Mouse (Mus musculus) embryo, embryonic 11.5 days (tissue): ENCODE measurements around the gene Csf2.
A peak's percentile ranks its signal among the peaks of the same experiment; 100 is the strongest.
"Not testable (repeated sequence)": the region's sequence is repeated elsewhere in the genome, so short reads cannot be mapped to it uniquely, and the experiment has no call there.

Source experiments
- DNase-seq: peaks from one replicate; pipeline ENCODE4 v3.0.0-alpha.2; 2012; ENCODE audit warnings: low read depth, low spot score

The Csf2 gene

DNA sequence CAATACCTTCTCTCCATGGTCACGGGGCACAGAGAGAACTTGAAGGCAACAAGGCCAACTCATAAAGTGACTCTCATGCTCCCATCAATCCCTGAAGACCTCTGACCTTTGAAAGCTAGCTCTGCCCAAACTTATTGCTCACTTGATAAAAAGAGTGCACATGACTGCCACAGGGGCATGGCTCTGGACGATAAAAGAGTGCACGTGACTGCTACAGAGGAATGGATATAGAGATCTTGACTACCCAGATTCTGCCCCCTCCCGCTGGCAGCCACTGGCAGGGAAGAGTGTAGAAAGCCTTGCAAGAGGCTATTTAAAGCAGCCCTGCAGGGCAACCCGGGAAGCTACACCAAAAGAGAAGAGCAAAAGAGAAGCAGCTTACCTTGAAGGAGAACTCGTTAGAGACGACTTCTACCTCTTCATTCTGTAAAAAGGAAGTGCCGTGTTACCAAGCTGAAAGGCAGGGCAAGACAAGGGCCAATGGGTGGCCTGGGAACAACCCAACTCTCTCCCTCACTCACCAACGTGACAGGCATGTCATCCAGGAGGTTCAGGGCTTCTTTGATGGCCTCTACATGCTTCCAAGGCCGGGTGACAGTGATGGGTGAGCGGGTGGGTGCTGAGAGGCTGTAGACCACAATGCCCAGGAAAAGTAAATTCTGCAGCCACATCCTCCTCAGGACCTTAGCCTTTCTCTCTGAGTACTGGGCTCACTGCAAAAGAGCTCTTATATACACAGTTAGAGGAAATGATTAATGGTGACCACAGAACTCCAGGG is at the start of gene Csf2:
Gene Csf2, minus strand, starts transcription at position 728 of the 778 bp plus-strand sequence.
- no peak for DNase-seq

DNA sequence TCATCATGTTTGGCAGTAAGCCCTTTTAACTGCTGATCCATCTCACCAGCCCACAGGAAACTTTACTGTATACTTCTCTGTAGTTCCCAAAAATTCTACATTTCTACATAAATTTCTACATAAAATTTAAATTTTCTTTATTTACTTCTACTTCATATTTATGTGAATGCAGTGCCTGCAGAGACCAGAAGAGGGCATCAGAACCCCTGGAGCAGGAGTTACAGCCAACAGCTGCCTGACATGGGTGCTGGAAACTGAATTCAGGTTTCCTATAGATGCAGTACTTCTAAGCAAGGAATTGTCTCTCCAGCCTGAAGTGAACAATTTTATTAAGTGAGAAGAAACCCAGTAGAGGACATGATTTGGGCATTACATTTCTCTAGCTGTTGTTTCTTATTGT is 49.3 kb upstream of the Csf2 start:
- DNase-seq = no peak

DNA sequence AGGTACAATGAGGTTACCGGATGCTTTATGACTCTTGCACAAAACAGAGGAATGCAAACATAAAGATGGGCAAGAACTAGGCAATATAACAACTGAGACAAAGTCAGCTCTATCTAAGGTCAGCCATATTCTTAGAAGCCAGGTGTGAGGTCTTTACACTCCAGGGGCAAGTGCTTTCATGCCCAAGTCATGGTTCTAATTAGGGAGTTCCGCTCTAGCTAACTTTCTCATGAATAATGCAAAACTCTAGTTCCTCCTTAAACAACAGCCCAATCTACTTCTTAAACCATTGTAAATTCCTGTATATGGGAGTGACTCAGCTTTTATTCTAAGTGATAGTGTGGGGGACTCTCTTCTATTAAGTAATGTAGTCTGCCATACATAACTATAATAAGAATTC is 48.0 kb upstream of the Csf2 start:
- not testable (repeated sequence) for DNase-seq

DNA sequence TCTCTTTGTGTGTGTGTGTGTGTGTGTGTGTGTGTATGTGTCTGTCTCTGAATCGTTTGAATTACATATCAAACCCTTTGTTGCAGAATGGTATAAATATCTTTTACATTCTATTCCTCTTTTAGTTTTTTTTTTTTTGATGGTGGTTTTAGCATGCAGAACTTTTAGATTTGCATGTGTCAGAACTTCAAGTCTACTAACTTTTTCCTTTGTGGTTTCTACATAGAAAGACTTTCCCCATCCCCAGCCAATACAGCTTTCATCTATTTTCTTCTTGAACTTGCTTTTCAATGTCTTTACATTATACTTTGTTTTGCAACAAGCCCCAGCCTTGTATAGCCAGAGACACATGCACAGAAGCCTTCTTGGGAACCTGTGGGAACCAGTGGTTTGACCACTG is 47.3 kb upstream of the Csf2 start:
- no peak for DNase-seq

DNA sequence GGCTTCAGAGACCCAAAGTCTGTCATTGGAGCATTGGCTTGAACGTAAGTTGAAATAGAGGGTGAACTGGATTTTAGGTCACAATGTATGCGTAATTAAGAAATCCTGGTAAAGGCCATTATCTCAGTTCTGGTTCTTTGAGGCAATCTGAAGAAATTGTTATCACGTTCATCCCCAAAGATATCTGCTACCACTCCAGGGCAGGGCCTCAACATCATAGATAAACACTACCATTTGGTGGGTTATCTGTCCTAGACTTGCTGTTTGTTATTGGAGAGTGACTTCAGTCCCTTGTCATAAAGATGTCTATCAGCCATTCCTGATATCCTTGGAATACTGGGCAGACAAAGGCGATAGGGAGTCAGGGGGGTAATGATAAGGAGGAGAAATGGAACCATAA is 46.5 kb upstream of the Csf2 start:
- no peak for DNase-seq

DNA sequence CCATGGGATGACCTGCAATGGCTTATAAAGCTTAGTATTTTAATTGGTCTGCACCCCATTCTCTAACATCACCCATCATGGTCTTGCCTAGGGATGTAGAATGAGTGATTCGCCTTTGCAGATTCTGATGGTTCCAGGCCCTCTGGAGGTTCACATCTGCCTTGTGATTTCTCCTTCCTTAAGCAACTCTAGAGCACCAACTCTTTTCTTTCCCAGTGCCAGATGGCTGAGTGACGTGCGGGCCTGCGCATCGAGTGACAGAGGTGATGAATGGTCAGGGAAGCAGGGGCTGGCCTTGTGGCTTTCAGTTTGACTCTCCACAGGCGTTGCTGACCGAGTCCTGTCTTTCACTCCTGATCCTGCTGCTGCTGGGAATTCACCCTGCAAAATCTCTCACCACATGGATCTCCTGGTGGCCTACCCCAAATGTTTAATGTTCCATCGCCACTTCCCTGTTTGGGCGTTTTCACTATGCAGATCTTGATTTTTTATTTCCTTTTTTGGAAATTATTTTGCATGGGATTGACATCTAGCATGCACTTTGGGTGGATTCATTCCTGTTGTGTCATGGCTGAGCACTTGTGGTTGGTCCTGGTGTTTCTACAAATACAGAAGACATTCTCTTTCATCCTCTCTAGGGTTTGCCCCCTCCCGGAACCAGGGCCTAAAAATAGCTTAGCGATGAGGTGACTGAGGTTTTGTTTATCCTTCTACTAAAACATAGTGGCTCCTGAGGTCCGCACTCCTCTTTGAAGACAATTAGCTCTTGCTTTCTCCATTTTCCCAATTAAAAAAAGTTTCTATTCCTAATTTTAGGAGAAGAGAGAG is 44.7 kb upstream of the Csf2 start:
- DNase-seq = no peak

DNA sequence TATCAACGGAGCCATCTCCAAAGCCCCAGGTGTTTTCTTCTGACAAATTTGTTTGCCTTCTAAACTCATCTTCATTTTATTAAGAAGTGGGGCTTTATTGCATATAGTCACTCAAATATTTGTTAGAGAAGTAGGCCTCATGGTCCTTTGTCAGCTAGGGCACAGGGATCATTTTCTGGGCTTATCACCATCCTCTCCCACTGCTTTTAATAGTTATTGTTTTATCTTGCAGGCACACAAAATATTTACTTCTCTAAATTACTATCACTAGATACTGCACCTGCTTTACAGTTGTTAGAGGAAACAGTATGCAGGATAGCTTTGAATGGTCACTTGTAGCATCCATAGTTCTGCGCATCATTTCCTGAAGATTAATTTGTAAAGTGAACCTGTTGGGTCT is 42.7 kb upstream of the Csf2 start:
- no peak for DNase-seq

DNA sequence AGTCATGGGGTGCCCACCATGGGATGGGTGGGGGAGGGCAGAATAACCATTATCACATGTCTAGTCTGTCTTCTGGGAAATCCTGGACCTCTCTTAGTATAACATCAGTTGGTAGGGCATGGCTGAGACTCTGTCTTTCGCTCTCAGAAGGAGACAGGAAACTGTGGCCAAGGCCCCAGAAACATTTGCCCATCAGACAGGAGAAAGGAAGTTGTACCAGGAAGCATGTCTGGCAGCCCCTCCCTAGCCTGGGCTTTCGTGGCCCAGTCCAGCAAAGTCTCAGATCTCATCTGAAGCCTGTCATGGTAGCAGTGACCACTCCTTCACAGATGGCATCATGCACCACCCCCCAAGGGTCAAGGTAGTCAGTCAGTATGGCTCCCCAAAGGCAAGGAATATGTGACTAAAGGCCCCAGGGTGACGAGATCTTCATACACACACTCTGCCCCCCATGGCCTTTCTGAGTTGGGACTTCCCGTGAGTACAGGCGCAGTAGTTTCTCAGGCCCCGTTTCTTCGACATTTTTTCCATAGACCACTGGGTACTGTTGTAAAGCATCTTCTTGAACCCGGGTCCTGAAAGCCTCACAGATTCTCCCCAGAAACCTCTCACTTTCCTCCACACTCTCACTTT is 38.5 kb upstream of the Csf2 start:
- DNase-seq = no peak

DNA sequence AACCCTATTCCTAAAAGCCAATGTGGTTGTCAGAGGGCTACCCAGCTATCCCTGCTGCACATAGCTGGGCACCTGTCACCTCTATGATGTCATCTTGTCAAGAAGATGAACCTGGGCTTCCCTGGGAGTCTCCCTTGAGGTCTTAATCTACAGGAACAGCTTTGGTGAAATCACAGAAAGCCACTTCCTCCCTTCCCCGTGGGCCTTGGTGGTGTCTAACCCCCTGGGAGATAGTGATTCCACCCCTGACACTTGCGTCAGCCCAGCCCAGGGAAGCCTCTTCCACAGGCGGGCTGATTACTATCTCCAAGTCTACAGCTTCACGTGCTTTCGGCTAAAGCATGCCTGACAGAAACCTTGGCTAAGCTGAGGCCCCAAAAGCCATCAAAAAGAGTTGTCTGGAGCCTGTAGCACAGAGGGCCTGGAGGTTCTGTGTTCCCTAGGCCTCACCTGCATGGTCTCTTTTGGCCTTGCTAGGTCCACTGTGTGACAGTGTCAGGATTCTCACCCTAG is 22.0 kb upstream of the Csf2 start:
- DNase-seq = no peak

DNA sequence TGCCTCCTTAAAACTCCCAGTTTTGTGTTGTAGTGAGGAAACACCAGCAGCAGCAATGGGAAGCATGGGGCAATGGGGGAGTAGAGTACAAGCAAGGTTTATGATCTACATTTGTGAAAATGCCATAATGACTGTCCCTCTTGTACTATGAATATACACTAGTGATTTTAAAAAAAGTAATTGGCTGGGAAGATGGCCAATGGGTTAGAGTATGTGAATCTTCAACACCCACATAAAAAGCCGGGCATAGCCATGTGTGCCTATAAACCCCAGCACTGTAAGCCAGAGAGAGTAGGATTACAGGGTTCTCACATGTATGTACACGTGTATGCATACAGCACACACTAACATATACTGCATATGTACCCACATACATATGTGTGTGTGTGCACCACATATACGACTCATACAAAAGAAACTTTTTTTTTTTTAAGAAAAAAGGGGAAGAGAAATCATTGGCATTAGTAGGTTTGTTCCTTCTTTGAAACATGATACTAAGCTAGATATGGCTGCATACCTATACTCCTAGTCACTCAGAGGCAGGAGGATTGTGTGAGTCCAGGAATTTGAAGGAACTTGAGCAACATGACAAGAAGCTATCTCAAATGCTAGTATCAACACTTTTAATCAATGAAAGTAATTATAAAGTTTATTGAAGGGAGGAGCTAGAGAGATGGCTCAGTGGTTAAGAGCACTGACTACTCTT is 19.9 kb upstream of the Csf2 start:
- DNase-seq = no peak

DNA sequence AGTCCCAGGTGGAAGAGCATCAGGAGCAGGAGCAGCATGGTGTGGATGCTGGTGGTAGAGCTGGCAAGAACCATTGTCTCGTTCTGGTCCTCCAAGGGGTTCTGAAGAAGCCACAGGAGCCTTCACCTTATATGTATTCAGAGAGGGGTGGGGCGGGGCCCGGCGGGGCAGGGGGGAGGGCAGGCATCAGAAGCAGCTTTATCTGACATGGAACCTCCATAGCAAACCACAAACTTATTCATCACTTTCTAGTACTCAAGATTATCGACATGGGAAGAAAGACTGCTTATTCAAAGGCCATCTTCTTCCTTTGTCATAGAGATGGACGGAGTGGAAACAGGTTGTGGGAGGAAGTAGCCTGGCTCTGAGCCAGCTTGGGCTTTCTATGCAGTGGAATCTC is 17.7 kb upstream of the Csf2 start, which contains the start of gene Il3:
Gene Il3, minus strand, starts transcription at position 101 of the 400 bp plus-strand sequence.
- no peak for DNase-seq

DNA sequence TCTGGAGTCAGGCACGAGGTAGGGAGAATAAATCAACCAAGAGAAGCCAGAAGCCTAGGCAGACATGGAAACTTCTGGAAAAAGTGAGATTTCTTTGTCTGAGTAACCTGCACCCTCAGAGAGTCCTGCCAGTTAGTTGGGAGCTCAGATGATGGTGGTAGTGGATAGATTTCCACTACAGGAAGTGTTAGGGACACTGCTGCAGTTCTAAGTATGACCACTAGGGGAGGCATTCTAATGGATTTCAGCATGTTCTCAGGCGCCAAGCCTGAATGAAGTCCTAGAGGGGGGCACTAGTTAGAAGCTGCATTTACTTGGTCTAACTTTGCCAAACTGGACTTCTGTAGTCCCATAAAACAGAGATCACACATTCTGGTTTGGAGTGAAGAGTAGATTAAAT is 15.1 kb upstream of the Csf2 start:
- peak; percentile 37 for DNase-seq

DNA sequence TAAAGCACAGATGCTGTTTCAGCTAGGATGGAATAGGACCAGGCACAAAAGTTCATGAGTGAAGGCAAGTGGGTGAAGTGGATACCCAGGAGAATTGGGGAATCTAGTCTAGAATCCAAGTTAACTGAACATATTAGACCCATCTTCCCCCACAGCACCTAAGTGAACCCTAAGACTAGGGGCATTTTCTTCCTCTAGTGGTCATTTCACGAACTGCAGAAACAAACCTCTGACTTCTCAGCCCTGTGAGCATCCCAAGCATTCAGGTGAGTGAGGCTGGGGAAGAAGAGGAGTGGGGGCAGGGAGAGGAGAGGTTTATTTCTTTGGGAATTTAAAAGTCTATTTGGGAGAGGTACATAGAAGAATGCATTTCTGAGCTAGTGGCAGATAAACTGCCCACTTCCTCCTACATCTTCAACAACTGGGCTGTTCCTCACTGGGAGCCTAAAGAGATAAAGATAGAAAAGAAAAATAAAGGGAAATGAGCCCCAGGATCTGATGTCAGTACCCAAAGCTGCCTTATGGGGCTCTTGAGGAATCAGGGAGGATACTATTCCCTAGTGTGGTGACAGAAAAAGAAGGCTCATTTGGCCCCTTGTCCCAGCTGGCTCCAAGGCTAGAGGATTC is 14.1 kb upstream of the Csf2 start:
- DNase-seq = no peak

DNA sequence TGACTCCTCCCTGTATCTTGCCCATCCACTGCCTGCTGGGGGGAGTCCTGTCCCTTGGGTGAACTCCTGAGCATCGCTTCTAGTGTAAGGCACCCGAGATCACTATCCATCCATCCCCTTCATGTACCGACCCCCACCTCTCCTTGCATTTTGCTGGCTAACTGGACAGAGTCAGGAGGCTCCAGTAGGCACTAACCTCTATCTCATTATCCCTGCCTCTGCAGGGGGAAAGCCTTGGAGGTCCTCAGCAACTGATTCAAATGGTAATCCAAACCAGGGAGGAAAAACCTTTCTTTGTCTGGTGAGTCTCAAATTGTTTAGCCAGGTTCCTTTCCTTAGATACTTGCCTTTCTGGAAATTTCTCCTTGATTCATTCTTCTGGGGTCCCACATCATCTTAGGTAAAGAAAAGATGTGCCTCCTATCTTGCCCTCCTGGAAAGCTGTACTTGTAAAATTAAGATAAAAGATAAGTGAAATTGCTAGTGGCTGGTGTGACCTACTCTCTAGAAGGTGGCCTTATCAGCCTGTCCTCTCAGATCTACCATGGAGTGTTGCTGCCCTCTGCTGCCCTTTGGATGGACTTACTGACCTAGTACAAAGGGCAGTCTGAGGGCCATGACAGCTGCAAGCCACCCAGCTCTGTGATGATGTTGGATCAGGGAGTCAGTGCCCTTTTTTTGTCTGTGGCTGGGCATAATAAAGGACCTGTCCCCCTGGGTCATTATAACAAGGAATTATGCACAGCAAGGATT is 7.3 kb upstream of the Csf2 start:
- DNase-seq = peak; percentile 72

DNA sequence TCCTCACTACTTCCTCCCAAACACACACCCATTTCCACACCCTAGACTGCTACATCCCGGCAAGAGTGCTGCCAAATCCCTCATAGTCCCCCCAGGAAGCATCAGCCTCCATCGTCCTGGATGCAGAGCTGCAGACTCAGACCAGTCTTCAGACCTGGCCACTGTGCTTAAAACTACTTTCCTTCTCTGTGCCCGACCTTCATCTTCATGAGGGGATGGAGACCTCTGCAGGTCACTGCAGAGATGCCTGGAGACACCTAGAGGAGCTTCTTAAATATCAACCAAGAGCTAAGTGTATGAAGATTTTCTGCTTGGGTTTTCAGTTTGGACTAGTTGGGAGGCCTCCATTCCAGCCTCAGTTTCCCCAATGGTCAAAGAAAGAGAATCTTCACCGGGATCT is 4.6 kb upstream of the Csf2 start:
- DNase-seq = no peak

DNA sequence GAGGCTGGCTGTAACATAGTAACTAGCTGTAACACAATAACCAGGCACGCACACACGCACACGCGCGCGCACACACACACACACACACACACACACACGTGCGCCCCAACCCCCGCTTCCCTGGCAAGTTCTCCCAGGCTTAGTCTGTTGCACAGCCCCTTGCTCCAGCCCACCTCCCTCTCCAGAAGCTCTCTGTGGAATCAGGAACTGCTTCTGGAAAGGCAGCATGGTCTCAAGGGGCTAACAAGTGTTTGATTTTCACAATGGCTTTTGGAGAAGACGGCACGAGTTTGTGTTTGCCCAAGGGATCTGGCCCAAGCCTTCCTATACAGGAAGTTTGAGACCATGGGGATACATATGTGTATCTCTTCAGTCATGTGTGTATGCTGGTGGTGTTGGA is 1.1 kb upstream of the Csf2 start:
- DNase-seq = no peak

DNA sequence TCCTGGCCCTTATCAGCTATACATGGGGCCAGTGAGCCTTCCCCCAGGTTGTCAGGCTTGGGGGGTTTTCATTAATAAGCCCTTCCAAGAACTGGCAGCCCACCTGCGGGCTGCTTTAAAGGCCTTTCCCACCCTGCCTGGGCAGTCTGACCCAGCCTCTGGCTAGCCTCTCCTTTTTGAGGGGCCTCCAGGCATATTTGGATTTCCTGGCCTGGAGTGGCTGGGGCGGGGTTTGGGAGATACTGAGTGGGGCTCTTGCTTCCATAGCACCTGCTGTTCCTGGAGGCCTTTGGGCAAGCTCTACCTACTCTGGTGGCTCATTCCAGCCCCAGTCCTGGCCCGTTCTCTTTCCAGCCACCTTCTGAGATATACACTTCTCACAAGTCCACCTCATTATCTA is 281 bp upstream of the Csf2 start:
- DNase-seq = no peak

DNA sequence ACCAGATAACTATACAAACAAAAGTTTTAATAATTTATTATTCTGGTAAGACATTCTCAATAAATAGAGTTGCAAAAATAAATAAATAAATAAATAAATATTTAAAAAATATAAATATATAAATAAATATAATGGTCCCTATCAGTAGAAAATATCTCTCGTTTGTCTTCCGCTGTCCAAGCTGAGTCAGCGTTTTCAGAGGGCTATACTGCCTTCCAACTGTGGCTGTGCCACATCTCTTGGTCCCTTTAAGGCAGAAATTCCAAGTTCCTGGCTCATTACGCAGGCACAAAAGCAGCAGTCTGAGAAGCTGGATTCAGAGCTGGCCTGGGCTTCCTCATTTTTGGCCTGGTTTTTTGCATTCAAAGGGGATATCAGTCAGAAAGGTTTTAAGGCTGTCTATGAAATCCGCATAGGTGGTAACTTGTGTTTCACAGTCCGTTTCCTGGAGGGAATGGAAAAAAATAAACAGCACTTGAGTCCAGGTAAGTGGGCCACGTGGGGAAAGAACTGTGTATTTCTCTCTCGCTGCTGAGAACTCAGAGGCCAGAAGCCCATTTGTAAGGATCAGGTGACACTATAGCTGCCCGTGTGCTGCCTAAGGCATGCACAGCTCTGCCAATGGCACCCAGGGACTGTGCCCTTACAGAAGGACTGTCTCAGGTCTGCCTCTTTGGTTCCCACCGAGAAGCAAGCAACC is 2.1 kb downstream of the Csf2 start:
- DNase-seq = no peak

DNA sequence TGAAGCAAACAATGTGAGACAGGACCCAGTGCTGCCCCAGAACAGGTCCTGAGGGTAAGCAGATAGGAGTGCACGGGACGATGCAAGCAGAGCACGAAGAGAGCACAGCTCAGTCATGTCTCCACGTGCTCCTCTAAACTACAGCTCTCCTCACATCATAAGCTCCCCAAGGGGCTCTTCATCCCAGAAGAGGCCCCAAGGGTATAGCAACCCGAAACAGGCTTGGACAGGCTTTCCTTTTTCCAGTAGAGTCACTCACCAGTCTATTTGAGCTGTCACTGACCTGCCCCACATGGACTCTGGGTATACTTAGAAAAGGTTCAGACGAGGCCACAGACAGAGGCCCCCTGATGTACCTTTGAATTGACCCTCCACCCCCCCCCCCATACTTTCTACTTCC is 5.0 kb downstream of the Csf2 start:
- DNase-seq = no peak

DNA sequence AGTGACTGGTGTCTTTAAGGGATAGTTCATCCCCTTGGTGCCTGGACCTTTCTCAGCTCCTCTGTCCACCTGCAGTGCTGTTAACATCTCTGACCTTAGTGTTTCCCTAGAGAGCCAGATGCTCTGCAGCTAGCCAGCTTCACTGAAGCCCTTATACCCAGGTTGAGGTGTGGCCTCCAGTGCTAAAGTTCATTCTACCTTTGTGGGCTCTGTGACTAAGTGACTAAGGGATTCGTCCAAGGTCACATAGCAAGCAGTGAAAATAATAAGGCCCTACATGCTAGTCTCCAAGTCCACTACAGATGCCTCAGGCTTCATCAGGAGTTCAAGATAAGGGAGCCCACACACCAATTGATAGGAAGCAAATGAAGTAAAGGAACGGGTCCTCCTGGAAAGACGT is 7.0 kb downstream of the Csf2 start:
- DNase-seq = no peak
